Mouse (Mus musculus) intestine, embryonic 14.5 days (tissue): ENCODE results near the gene Rpsa. TPM values are rescaled to one million over a fixed set of nuclear protein-coding genes. Genes with fewer than 3 reads are reported as not detected.
"Not testable (repeated sequence)": the region's sequence is repeated elsewhere in the genome, so short reads cannot be mapped to it uniquely, and the experiment has no call there.

Source experiments
- ATAC-seq: fragments of 200-750 bp; cut with Nextera tagmentation; replicated peaks from 2 replicates; pipeline ENCODE4 v1.8.0; 2017; ENCODE audit warnings: low read depth, moderate number of reproducible peaks, moderate TSS enrichment, moderate library complexity; ENCODE audit not compliant: low FRiP score, low TSS enrichment
- DNase-seq: peaks from one replicate; pipeline ENCODE4 v3.0.0-alpha.2; 2018; ENCODE audit warnings: low spot score
- H3K27ac ChIP-seq: fragments of 300-500 bp; sonication (generic); 2 replicates; pipeline ENCODE4 v1.5.1; 2014; ENCODE audit warnings: low read depth, mild to moderate bottlenecking, control low read depth
- H3K27me3 ChIP-seq: fragments of 300-500 bp; sonication (generic); replicated peaks from 2 replicates; pipeline ENCODE4 v1.6.1; 2014; ENCODE audit warnings: low read length, control low read depth; ENCODE audit not compliant: control insufficient read depth, insufficient read depth
- H3K36me3 ChIP-seq: fragments of 300-500 bp; sonication (generic); 2 replicates; pipeline ENCODE4 v1.6.1; 2014; ENCODE audit warnings: low read length, control low read depth; ENCODE audit not compliant: control insufficient read depth, insufficient read depth
- H3K4me1 ChIP-seq: fragments of 300-500 bp; sonication (generic); replicated peaks from 2 replicates; pipeline ENCODE4 v1.6.1; 2014; ENCODE audit warnings: low read length, control low read depth, mixed read lengths; ENCODE audit not compliant: control insufficient read depth, insufficient read depth
- H3K4me2 ChIP-seq: fragments of 300-500 bp; sonication (generic); 2 replicates; pipeline ENCODE4 v1.6.1; 2014; ENCODE audit warnings: low read length
- H3K4me3 ChIP-seq: fragments of 300-500 bp; sonication (generic); 2 replicates; pipeline ENCODE4 v1.5.1; 2014; ENCODE audit warnings: low read depth, low read length, control low read depth, mixed read lengths
- H3K9ac ChIP-seq: fragments of 300-500 bp; sonication (generic); 2 replicates; pipeline ENCODE4 v1.6.1; 2014; ENCODE audit warnings: mild to moderate bottlenecking, low read length
- H3K9me3 ChIP-seq: fragments of 300-500 bp; sonication (generic); 2 replicates; pipeline ENCODE4 v1.6.1; 2016; ENCODE audit warnings: low read length, control low read depth; ENCODE audit not compliant: control insufficient read depth
- WGBS: fragments of 180-500 bp; shearing (Covaris S2); extraction: QIAGEN DNeasy Blood & Tissue Kit; methylation state at CpG from one replicate; pipeline ENCODE4 v1.1.7; 2014; 5-methylcytosine and 5-hydroxymethylcytosine counted together
- polyA plus RNA-seq: library from polyadenylated mRNA; unstranded; fragments of >200 nt; fragmentation: Nextera tagmentation; extraction: Ambion mirVana; gene quantifications from 2 replicates; pipeline ENCODE4 v1.2.1, GENCODE M21; 2014

Rpsa gene
- polyA plus RNA-seq, 1 experiment from 2014 or later, result 2,220 TPM

DNA sequence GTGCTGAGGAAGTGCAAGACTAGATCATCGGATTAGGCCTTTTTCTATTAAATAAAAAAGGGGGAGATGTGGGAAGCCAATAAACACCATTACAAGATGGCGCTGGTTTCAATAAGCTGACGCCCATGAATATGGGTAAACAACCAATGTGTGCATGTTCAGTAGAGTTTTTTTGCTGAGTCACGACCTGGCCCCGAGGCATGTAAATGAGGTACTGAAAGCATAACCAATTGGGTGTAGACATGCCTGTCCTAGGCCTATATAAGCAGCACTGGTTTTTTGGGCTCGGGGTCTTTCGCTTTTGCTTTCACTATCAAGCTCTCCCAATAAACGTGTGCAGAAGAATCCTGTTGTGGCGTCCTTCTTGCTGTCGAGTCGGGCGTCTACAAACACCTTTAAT, 18.5 kb upstream of the Rpsa start:
- not testable (repeated sequence) for H3K9ac ChIP-seq, H3K36me3 ChIP-seq, H3K4me2 ChIP-seq, H3K9me3 ChIP-seq, H3K27ac ChIP-seq, ATAC-seq, H3K27me3 ChIP-seq, H3K4me3 ChIP-seq, H3K4me1 ChIP-seq
- WGBS, result 94% methylated on average over 12 of the region's 12 CpGs
- DNase-seq, result peak; percentile 32

DNA sequence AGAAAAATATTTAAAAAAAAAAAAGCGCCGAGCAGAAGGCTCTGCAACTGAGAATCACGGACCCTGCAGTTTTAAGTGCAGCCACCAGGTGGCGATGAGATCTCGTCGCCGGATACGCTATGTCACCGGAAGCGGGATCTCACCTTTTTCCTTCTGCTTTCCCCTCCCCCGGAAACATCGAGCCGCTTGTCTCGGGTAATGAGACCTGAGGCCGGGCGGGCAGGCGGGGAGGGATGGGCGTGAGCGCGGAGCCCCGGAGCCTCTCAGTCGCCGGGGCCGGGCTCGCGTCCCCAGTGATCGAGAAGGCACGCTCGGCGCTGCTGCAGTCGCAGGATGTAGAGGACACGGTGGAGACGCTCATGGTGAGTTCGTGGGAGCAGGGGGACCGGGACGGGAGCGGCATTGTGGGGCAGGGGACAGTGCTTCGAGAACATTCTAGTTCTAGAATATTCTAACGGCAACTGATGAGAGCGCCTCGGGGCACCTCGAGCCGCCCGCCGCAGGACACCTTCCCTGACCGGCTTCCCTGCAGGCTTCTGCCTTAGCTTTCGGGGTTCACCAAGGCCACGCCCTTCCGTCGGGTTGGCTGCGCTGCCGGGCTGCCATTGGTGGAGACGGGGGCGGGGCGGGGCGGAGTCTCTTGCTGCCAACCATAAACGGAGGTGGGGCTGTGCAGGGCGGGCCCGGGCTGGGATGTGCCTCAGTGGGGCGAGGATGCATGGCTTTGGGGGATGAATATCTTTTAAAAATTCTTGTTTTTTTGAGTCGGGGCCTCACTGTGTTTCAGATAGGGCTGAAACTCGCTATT, 17.1 kb upstream of the Rpsa start, which contains the start of gene Slc25a38:
Slc25a38 (plus strand) TSS at position 164 of the 808 bp plus-strand sequence.
- Histone ChIP-seq H3K4me2 (peak within 1 kb of the TSS; percentile 76), H3K4me3 (peak within 1 kb of the TSS; percentile 58), H3K4me1 (peaks cover 6% of the 10 kb centered on the region; the same call in 1 of the 2 replicates), H3K27ac (peak within 1 kb of the TSS; percentile 91), H3K27me3 (no peaks in the 10 kb centered on the region), H3K36me3 (no peaks in the 10 kb centered on the region), H3K9ac (peak within 1 kb of the TSS; percentile 62), H3K9me3 (no peaks in the 10 kb centered on the region)
- peak; percentile 95 for ATAC-seq
- WGBS, result under 1% methylated on average over 62 of the region's 62 CpGs
- peak; percentile 96 for DNase-seq

DNA sequence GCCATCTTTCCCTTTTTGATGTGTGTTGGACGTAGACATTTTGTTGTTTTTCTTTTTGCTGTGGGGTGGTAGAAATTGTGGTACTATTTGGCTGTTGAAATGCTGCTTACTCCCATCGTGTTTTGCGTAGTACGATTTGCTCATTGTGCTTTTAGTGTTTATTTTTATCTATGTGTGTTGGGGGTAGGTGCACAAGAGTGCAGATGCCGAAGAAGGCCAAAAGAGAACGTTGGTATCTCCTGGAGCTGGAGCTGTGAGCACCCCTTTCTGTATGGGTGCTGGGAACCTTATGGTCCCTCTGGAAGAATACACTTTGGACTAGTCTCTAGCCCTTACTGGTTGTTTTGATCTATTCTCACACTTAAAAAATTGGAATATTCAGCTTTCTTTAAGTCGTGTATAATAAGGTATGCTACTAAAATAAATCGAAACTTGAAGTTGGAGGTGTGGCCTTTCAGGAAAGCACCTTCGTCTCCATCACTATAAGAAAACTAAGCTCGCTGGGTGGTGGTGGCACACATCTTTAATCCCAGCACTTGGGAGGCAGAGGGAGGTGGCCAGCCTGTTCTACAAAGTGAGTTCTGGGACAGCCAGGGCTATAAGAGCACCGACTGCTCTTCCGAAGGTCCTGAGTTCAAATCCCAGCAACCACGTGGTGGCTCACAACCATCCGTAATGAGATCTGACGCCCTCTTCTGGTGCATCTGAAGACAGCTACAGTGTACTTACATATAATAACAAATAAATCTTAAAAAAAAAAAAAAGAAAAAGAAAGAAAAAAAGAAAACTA, 16.1 kb upstream of the Rpsa start:
- Histone ChIP-seq H3K4me2 (peak overlapping the region; percentile 76), H3K9me3 (no peaks in the 10 kb centered on the region), H3K9ac (peak overlapping the region; percentile 37; the same call in 1 of the 2 replicates), H3K36me3 (no peaks in the 10 kb centered on the region), H3K4me1 (peaks cover 6% of the 10 kb centered on the region; the same call in 1 of the 2 replicates), H3K27me3 (no peaks in the 10 kb centered on the region), H3K27ac (peak overlapping the region; percentile 91; the same call in 1 of the 2 replicates), H3K4me3 (peak overlapping the region; percentile 58)
- 75% methylated on average over 15 of the region's 15 CpGs for WGBS
- ATAC-seq (no peak), DNase-seq (peak; percentile 50)

DNA sequence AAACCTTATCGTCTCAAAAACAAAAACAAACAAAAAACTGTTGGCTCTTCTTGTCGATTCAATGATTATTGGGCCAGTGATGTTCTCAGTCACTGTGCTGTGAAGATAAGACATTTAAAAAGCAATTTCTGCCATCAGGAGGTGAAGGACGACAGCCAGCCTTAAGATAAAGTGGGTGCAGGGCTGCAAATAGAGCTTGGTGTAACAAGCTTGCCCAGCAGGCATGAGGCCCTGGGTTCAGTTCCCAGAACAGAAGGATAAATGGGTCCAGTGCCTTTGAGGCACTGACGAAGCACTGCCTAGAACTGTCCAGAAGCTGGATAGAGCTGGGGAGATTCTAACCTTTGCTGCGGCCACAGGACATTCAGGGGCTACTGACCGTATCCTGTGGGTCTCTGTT, 15.0 kb upstream of the Rpsa start:
- ATAC-seq (no peak), DNase-seq (no peak)
- 91% methylated on average over 6 of the region's 6 CpGs for WGBS
- H3K9me3 ChIP-seq, result no peaks in the 10 kb centered on the region
- 0 out of 2 replicates have a peak, but pooled peaks cover 2% of the 10 kb centered on the region for H3K36me3 ChIP-seq
- no peak overlapping the region for H3K4me2 ChIP-seq
- no peak overlapping the region for H3K4me3 ChIP-seq
- no peak overlapping the region for H3K27ac ChIP-seq
- H3K9ac ChIP-seq, result no peak overlapping the region
- H3K4me1 ChIP-seq, result peaks cover 6% of the 10 kb centered on the region; the same call in 1 of the 2 replicates
- no peaks in the 10 kb centered on the region for H3K27me3 ChIP-seq

DNA sequence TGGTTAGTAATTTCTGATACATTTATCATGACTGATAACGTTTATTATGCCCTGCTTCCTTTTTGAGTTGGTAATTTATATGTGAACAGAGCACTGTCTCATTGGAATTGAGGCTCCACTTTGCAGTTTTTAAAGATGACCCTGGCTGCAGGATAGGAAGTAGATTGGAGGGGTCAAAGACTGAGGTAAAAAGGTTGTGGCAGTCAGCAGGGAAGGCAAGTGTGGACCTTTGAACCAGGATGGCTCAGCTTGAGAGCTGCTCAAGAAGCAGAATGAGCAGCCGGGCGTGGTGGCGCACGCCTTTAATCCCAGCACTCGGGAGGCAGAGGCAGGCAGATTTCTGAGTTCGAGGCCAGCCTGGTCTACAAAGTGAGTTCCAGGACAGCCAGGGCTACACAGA, 14.0 kb upstream of the Rpsa start:
- ATAC-seq, result no peak
- Histone ChIP-seq H3K4me1 (peaks cover 6% of the 10 kb centered on the region; the same call in 1 of the 2 replicates), H3K4me2 (no peak overlapping the region), H3K27me3 (no peaks in the 10 kb centered on the region), H3K4me3 (no peak overlapping the region), H3K36me3 (peaks cover 12% of the 10 kb centered on the region; the same call in 1 of the 2 replicates), H3K27ac (no peak overlapping the region), H3K9ac (no peak overlapping the region), H3K9me3 (no peaks in the 10 kb centered on the region)
- DNase-seq, result no peak
- WGBS, result 93% methylated on average over 6 of the region's 7 CpGs

DNA sequence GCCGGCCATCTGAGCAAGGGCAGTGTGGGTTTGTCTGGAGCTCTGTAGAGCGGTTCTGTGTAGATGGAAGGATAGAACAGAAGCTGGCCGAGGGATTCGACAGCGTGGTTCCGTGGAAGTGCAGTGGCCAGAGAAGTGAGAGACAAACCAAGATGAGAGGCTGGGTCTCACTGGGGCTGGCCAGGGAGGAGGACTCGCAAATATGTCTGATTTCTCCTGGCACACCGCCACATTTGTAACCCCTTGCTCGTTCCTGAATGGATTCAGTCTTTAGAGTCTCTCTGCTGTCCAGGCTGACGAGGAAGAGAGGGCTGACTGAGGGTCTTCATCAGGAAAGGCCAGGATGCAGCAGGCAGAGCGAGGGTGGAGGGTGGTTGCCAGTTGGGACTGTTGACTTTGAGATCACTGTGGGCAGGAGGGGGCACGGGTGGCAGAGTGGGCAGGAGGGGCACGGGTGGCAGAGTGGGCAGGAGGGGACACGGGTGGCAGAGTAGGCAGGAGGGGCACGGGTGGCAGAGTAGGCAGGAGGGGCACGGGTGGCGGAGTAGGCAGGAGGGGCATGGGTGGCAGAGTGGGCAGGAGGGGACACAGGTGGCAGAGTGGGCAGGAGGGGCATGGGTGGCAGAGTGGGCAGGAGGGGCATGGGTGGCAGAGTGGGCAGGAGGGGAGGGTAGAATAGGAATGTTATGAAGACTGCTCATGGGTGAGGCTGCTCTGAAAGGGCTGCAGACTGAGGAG, 13.3 kb upstream of the Rpsa start:
- Histone ChIP-seq H3K9me3 (no peaks in the 10 kb centered on the region), H3K27me3 (no peaks in the 10 kb centered on the region), H3K9ac (no peak overlapping the region), H3K4me2 (no peak overlapping the region), H3K27ac (no peak overlapping the region), H3K4me1 (peaks cover 6% of the 10 kb centered on the region; the same call in 1 of the 2 replicates), H3K4me3 (no peak overlapping the region), H3K36me3 (peaks cover 17% of the 10 kb centered on the region)
- ATAC-seq (no peak), DNase-seq (no peak)
- WGBS, result 89% methylated on average over 17 of the region's 17 CpGs

DNA sequence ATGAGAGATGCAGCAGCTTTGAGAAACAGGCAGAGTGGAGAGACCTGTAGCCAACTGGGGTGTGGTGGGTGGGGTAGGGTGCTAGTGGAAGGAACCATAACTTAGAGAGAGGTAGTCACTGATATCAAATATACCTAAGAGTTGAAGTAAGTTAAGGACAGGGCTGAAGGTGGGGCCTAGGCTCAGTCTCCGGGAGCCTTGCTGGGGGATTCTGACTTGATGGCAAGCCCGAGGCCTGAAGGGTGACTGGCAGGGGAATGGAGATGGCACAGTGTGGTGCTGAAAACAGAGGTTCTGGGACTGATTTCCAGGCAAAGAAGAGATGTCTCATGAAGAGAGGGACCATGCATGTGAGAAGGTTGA, 12.7 kb upstream of the Rpsa start:
- ATAC-seq (no peak), DNase-seq (no peak)
- no peak overlapping the region for H3K4me2 ChIP-seq
- H3K36me3 ChIP-seq, result peaks cover 22% of the 10 kb centered on the region
- H3K9me3 ChIP-seq, result no peaks in the 10 kb centered on the region
- H3K4me3 ChIP-seq, result no peak overlapping the region
- WGBS, result 91% methylated on average over 2 of the region's 2 CpGs
- H3K4me1 ChIP-seq, result peaks cover 6% of the 10 kb centered on the region; the same call in 1 of the 2 replicates
- H3K27ac ChIP-seq, result no peak overlapping the region
- no peak overlapping the region for H3K9ac ChIP-seq
- H3K27me3 ChIP-seq, result no peaks in the 10 kb centered on the region

DNA sequence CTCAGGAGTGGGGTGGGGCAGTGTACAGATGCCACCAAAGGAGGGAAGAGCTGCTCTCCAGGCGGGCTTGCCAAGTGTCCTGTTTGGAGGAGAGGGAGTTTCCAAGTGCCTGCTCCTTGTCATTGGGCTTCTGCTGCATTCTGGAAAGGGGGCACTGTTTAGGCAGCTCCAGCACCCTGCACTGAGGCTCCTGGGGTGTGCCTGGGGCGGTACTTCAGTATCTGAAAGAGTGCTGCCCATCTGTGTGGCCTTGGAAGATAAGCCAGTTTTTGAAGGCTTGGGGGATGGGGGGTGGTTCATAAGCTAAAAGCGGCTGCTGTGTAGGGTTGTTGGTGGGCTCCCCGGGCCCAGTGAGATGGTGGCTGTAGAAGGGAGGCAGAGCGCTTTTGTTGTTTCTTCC, 11.9 kb upstream of the Rpsa start:
- Histone ChIP-seq H3K4me2 (no peak overlapping the region), H3K9me3 (no peaks in the 10 kb centered on the region), H3K27me3 (no peaks in the 10 kb centered on the region), H3K36me3 (peaks cover 28% of the 10 kb centered on the region), H3K9ac (no peak overlapping the region), H3K27ac (no peak overlapping the region), H3K4me1 (peaks cover 6% of the 10 kb centered on the region; the same call in 1 of the 2 replicates), H3K4me3 (no peak overlapping the region)
- ATAC-seq (no peak), DNase-seq (no peak)
- 75% methylated on average over 5 of the region's 5 CpGs for WGBS
